Mouse (Mus musculus): ENCODE data around the gene Smad3. TPM values are rescaled to one million over a fixed set of nuclear protein-coding genes. Genes with fewer than 3 reads are reported as not detected.

Gene Smad3
- total and polyA plus RNA-seq, 3 experiments, result 0.81 to 1.5 (median 1.2) TPM

DNA sequence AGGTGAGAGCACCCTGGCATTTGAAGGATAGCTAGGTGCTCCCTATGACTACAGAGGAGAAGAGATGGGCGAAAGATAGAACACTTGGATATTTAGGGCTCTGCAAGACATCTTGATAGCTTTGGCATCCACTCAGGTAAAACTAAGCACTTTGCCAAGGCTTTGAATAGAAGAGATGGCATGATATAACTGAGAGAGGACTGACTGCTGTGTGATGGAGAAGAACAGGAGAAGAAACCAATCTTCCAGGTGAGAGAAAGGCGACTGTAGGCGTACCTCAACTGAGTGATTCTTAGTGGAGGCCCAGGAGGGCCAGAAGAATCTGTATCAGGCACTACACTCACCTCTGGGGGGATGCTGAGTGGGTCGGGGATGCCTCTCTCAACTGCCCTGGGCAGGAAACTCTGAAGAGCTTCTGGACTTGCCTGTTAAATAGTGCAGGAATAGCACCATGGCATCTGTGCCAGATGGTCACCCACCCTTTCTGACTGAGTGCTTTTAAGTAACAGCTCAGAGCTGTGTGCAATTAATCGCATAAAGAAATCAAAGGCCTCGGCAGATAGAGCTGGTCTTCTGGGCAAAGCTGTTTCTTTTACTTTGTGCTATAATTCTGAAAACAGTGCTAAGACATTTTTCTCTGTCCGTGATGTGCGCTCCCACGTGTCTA lies 132.6 kb downstream of the Smad3 start:
- Histone ChIP-seq H3K36me3 (replicated peaks in 1 of 2; ENCODE audit: control insufficient read depth in 1 of 2, insufficient read depth in 1 of 2, low read length in 1 of 2) (peaks cover 35 to 99% of the 10 kb centered on the region in 2 experiments), H3K4me1 (ENCODE audit: control insufficient read depth in 1 of 2, insufficient read depth in 2 of 2) (0 out of 4 replicates have a peak, but pooled peaks cover 0 to 3% of the 10 kb centered on the region in 2 experiments), H3K9ac (ENCODE audit: insufficient read depth, low read depth) (no peak overlapping the region), H3K79me2 (replicated peaks; ENCODE audit: control insufficient read depth, extremely low read depth, insufficient read depth, poor library complexity, severe bottlenecking) (no peaks in the 10 kb centered on the region), H3K27me3 (replicated peaks) (no peaks in the 10 kb centered on the region), H3K4me3 (replicated peaks in 1 of 3; ENCODE audit: low read depth in 2 of 3, low read length in 2 of 3, poor library complexity in 1 of 3) (no peak overlapping the region), H3K9me3 (replicated peaks; ENCODE audit: low read length) (no peaks in the 10 kb centered on the region), H3K27ac (ENCODE audit: insufficient read depth, low read depth) (no peak overlapping the region), H3K4me2 (ENCODE audit: insufficient read depth, low read depth, poor library complexity, severe bottlenecking) (no peak overlapping the region)
- dilution Hi-C loops (cut with MboI; ENCODE audit: extremely low pct_ligation_motif_present, extremely low pct_unique_long_range_greater_than_20kb, low sequenced_read_pairs), result no loop called here
- no peak for DNase-seq (ENCODE audit: extremely low read depth)
- TF ChIP-seq NRF1 (IDR thresholded peaks at IDR 0.05; ENCODE audit: low read depth, low read length) (no peak), MAFK (IDR thresholded peaks at IDR 0.05; ENCODE audit: insufficient replicate concordance, low read length) (no peak), SIN3A (IDR thresholded peaks at IDR 0.05; ENCODE audit: low read length) (no peak), CTCF (conservative IDR thresholded peaks at IDR 0.05 in 1 of 2, IDR thresholded peaks at IDR 0.05 in 1 of 2; ENCODE audit: low read depth in 2 of 2, low read length in 2 of 2) (no peak), POLR2AphosphoS2 (IDR thresholded peaks at IDR 0.05; ENCODE audit: low read depth, low read length) (no peak), JUND (conservative IDR thresholded peaks at IDR 0.05; ENCODE audit: low read depth, low read length) (no peak), NELFE (IDR thresholded peaks at IDR 0.05; ENCODE audit: low read depth, low read length) (no peak), SMC3 (IDR thresholded peaks at IDR 0.05; ENCODE audit: low read depth, low read length) (no peak), ZKSCAN1 (IDR thresholded peaks at IDR 0.05; ENCODE audit: borderline replicate concordance, low read depth, low read length) (no peak), MAZ (IDR thresholded peaks at IDR 0.05; ENCODE audit: low read depth, low read length) (no peak), JUN (IDR thresholded peaks at IDR 0.05; ENCODE audit: insufficient read depth, low read depth, low read length) (no peak), TCF12 (IDR thresholded peaks at IDR 0.05; ENCODE audit: low read depth, low read length) (no peak), MYC (IDR thresholded peaks at IDR 0.05; ENCODE audit: low read depth, low read length) (no peak), POLR2A (IDR thresholded peaks at IDR 0.05; ENCODE audit: low read depth, low read length) (no peak), CHD2 (IDR thresholded peaks at IDR 0.05; ENCODE audit: low read length) (no peak), UBTF (IDR thresholded peaks at IDR 0.05; ENCODE audit: low read depth, low read length) (no peak), ELF1 (IDR thresholded peaks at IDR 0.05; ENCODE audit: low read depth, low read length) (no peak), USF2 (conservative IDR thresholded peaks at IDR 0.05; ENCODE audit: low read depth, low read length) (no peak), PAX5 (IDR thresholded peaks at IDR 0.05; ENCODE audit: low read length) (no peak), KAT2A (IDR thresholded peaks at IDR 0.05; ENCODE audit: insufficient replicate concordance, low read length) (no peak)
- in situ Hi-C loops (cut with MboI; ENCODE audit: low pct_ligation_motif_present, low pct_unique_long_range_greater_than_20kb, low sequenced_read_pairs), result no loop called here

DNA sequence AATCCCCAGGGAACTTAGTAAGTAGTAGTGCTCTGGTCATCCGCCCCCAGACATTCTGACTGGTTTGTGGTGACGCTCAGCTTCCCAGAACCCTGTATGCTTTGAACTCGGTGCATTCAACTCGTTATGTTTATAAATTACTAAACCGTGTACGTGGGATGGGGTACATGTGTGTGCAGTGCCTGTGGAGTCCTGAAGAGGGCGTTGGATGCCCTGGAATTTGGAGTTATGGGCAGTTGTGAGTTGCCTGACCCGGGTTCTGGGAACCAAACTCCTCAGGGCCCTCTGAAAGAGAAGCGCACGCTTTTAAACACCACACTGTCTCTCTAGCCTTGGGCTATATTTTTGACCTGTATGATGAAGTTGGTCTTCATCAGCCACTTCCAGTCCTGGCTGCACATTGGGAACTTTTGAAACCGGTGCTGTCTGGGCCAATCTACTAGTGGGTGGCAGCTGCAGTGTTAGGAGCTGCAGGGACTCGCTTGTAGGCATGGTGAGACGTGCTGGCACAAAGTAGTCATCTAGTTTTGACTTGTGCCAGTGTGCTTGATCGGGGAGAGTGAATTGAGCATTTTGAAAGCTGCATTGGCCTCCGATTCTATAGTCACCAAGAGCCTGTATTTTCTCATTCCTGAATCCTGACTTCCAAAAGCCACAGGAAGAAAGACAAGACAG lies 133.8 kb downstream of the Smad3 start:
- H3K4me3 ChIP-seq (replicated peaks in 1 of 3; ENCODE audit: low read depth in 2 of 3, low read length in 2 of 3, poor library complexity in 1 of 3), result no peak overlapping the region
- no peak overlapping the region for H3K4me2 ChIP-seq (ENCODE audit: insufficient read depth, low read depth, poor library complexity, severe bottlenecking)
- H3K79me2 ChIP-seq (replicated peaks; ENCODE audit: control insufficient read depth, extremely low read depth, insufficient read depth, poor library complexity, severe bottlenecking), result no peaks in the 10 kb centered on the region
- no peak overlapping the region for H3K9ac ChIP-seq (ENCODE audit: insufficient read depth, low read depth)
- H3K9me3 ChIP-seq (replicated peaks; ENCODE audit: low read length), result no peaks in the 10 kb centered on the region
- H3K27ac ChIP-seq (ENCODE audit: insufficient read depth, low read depth), result no peak overlapping the region
- 0 out of 4 replicates have a peak, but pooled peaks cover 0 to 3% of the 10 kb centered on the region in 2 experiments for H3K4me1 ChIP-seq (ENCODE audit: control insufficient read depth in 1 of 2, insufficient read depth in 2 of 2)
- TF ChIP-seq CTCF (conservative IDR thresholded peaks at IDR 0.05 in 1 of 2, IDR thresholded peaks at IDR 0.05 in 1 of 2; ENCODE audit: low read depth in 2 of 2, low read length in 2 of 2) (peak in 1 of 2 experiments; percentile 7; a peak in 1 of 4 replicates), GABPA (IDR thresholded peaks at IDR 0.05; ENCODE audit: insufficient replicate concordance, low read depth, low read length) (no peak)
- in situ Hi-C loops (cut with MboI; ENCODE audit: low pct_ligation_motif_present, low pct_unique_long_range_greater_than_20kb, low sequenced_read_pairs) (no loop called here), dilution Hi-C loops (cut with MboI; ENCODE audit: extremely low pct_ligation_motif_present, extremely low pct_unique_long_range_greater_than_20kb, low sequenced_read_pairs) (no loop called here)
- H3K36me3 ChIP-seq (replicated peaks in 1 of 2; ENCODE audit: control insufficient read depth in 1 of 2, insufficient read depth in 1 of 2, low read length in 1 of 2), result peaks cover 26 to 96% of the 10 kb centered on the region in 2 experiments
- H3K27me3 ChIP-seq (replicated peaks), result no peaks in the 10 kb centered on the region
- DNase-seq (ENCODE audit: extremely low read depth), result no peak

Data from CH12.LX (cell line).